Mouse (Mus musculus): ENCODE results near the gene Lrrc28. TPM values are rescaled to one million over a fixed set of nuclear protein-coding genes. Genes with fewer than 3 reads are reported as not detected.

Gene Lrrc28
- 16.9 TPM for polyA plus RNA-seq (2014; fragmentation: Illumina TruSeq; extraction: RNeasy Lipid Tissue Mini Kit (QIAGEN cat#74804))

DNA sequence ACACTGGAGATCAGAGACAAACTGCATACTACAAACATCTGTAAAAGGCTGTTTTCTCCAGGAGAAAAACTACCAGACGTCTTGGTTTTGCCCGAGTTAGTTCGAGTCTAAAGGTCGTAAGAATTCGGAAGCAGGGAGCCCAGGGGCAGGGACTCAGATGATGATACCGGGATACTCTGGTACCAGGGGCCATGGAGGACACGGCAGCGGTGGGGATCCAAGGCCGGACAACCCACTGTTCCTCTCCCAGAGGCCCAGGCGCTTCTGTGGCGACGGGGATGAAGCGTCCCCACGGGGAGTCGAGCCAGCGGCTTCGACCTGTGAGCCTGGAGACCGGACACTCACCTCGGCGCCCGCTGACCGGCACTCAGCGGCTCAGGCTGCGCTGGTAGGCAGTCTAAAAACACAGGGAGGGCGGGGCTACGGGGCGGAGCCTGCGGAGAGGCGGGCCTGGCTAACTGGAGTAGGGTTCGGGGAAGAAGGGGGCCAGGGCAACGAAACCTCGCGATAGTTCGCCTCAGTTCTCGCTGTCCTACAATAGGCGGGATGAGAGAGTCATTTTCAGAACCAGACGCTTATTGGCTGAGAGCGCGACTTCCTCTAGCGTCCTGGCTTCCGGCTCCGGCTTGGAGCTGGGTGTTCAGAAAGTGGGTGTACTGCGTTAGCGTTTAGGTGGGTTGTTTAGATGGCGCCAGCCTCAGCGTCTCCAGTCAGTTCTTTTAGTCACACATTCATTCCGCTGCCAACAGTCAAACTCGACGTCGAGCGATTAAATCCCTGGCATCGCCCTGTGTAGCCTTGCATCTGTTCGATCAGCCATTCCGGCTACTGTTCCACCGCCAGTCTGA lies at the start of gene Lrrc28:
Gene Lrrc28 (minus strand): TSS at position 436 of the 848 bp plus-strand sequence.

DNA sequence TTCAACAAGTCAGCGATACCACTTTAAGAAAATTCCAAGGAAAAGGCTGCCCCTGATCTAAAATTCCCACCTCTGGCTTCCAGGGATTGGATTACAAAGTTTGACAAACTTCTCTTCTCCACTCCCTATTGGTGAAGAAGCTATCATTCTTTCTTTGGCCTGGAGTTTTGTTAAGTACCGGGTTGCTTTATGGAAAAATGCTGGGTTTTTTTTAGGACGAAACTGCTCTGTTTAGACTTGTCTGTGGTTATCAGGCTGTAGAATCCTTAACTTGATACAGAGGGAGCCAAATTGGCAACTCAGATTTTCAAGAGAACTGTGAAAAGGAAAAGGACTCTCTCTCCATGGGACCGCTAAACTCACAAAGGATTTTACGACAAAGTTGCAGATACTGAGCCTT lies 2.2 kb upstream of the Lrrc28 start, which contains the start of gene Ttc23:
Gene Ttc23 (plus strand): TSS at position 134 of the 400 bp plus-strand sequence.

Other genes with a start within 250 kb of the Lrrc28 start
- 104 TPM for gene Ttc23, start 2.1 kb upstream of the Lrrc28 start, polyA plus RNA-seq (2014; fragmentation: Illumina TruSeq; extraction: RNeasy Lipid Tissue Mini Kit (QIAGEN cat#74804))
- 62.8 TPM for gene Synm, start 114.5 kb upstream of the Lrrc28 start, polyA plus RNA-seq (2014; fragmentation: Illumina TruSeq; extraction: RNeasy Lipid Tissue Mini Kit (QIAGEN cat#74804))

Data from ovary, adult 10 weeks (tissue).